Mouse (Mus musculus): ENCODE measurements around the gene Srebf1. TPM values are rescaled to one million over a fixed set of nuclear protein-coding genes. Genes with fewer than 3 reads are reported as not detected.

Gene Srebf1
- polyA plus RNA-seq, 1 experiment from 2014 or later, result 34.1 TPM

- H3K4me3 ChIP-seq (ENCODE audit: low read depth, low read length), result peak overlapping the region; percentile 66
- no peaks in the 10 kb centered on the region for H3K27me3 ChIP-seq (ENCODE audit: control insufficient read depth, insufficient read depth, low read depth, low read length)
- no peaks in the 10 kb centered on the region for H3K9me3 ChIP-seq (replicated peaks; ENCODE audit: control insufficient read depth, low read length, poor library complexity, severe bottlenecking)
- peak; percentile 62 for ATAC-seq
- H3K4me1 ChIP-seq (ENCODE audit: control insufficient read depth, insufficient read depth, low read length), result peaks cover 44% of the 10 kb centered on the region
- H3K27ac ChIP-seq (ENCODE audit: low read length), result peak overlapping the region; percentile 98
- peak overlapping the region; percentile 71 for H3K4me2 ChIP-seq (ENCODE audit: low read length)
- 1% methylated on average over 55 of the region's 71 CpGs for WGBS
- no peaks in the 10 kb centered on the region for H3K36me3 ChIP-seq (ENCODE audit: control insufficient read depth, insufficient read depth, low read length)
- H3K9ac ChIP-seq (ENCODE audit: low read depth, low read length), result peak overlapping the region; percentile 82
These were observed 46.0 kb downstream of the Srebf1 start for GRCm38 (mm10) chr11:60176182-60176974.

GRCm38 (mm10) chr11:60175371-60176181 lies 46.8 kb downstream of the Srebf1 start:
- peaks cover 40% of the 10 kb centered on the region for H3K4me1 ChIP-seq (ENCODE audit: control insufficient read depth, insufficient read depth, low read length)
- ATAC-seq, result peak; percentile 66
- no peaks in the 10 kb centered on the region for H3K9me3 ChIP-seq (replicated peaks; ENCODE audit: control insufficient read depth, low read length, poor library complexity, severe bottlenecking)
- H3K27ac ChIP-seq (ENCODE audit: low read length), result peak overlapping the region; percentile 98
- no peaks in the 10 kb centered on the region for H3K36me3 ChIP-seq (ENCODE audit: control insufficient read depth, insufficient read depth, low read length)
- WGBS, result under 1% methylated on average over 65 of the region's 66 CpGs
- H3K27me3 ChIP-seq (ENCODE audit: control insufficient read depth, insufficient read depth, low read depth, low read length), result no peaks in the 10 kb centered on the region
- H3K9ac ChIP-seq (ENCODE audit: low read depth, low read length), result peak overlapping the region; percentile 82
- H3K4me2 ChIP-seq (ENCODE audit: low read length), result peak overlapping the region; percentile 71
- H3K4me3 ChIP-seq (ENCODE audit: low read depth, low read length), result peak overlapping the region; percentile 66

- Histone ChIP-seq H3K27ac (ENCODE audit: low read length) (no peak overlapping the region), H3K4me1 (ENCODE audit: control insufficient read depth, insufficient read depth, low read length) (peaks cover 37% of the 10 kb centered on the region)
- 81% methylated on average over 10 of the region's 10 CpGs for WGBS
These were observed 48.7 kb downstream of the Srebf1 start for GRCm38 (mm10) chr11:60173606-60174184.

GRCm38 (mm10) chr11:60172074-60172473 lies 50.3 kb downstream of the Srebf1 start:
- Histone ChIP-seq H3K27me3 (ENCODE audit: control insufficient read depth, insufficient read depth, low read depth, low read length) (no peaks in the 10 kb centered on the region), H3K9me3 (replicated peaks; ENCODE audit: control insufficient read depth, low read length, poor library complexity, severe bottlenecking) (no peaks in the 10 kb centered on the region), H3K4me2 (ENCODE audit: low read length) (no peak overlapping the region), H3K4me3 (ENCODE audit: low read depth, low read length) (no peak overlapping the region), H3K36me3 (ENCODE audit: control insufficient read depth, insufficient read depth, low read length) (no peaks in the 10 kb centered on the region), H3K9ac (ENCODE audit: low read depth, low read length) (no peak overlapping the region), H3K27ac (ENCODE audit: low read length) (no peak overlapping the region), H3K4me1 (ENCODE audit: control insufficient read depth, insufficient read depth, low read length) (peaks cover 30% of the 10 kb centered on the region)
- 94% methylated on average over 3 of the region's 3 CpGs for WGBS
- no peak for ATAC-seq

More at GRCm38 (mm10) chr11:60173606-60174184, 48.7 kb downstream of the Srebf1 start:
- Histone ChIP-seq H3K4me3 (ENCODE audit: low read depth, low read length) (no peak overlapping the region), H3K9ac (ENCODE audit: low read depth, low read length) (no peak overlapping the region), H3K4me2 (ENCODE audit: low read length) (no peak overlapping the region), H3K27me3 (ENCODE audit: control insufficient read depth, insufficient read depth, low read depth, low read length) (no peaks in the 10 kb centered on the region), H3K36me3 (ENCODE audit: control insufficient read depth, insufficient read depth, low read length) (no peaks in the 10 kb centered on the region), H3K9me3 (replicated peaks; ENCODE audit: control insufficient read depth, low read length, poor library complexity, severe bottlenecking) (no peaks in the 10 kb centered on the region)
- ATAC-seq, result no peak

GRCm38 (mm10) chr11:60168780-60169179 lies 53.6 kb downstream of the Srebf1 start:
- ATAC-seq, result no peak
- H3K36me3 ChIP-seq (ENCODE audit: control insufficient read depth, insufficient read depth, low read length), result no peaks in the 10 kb centered on the region
- no peak overlapping the region for H3K4me2 ChIP-seq (ENCODE audit: low read length)
- H3K9me3 ChIP-seq (replicated peaks; ENCODE audit: control insufficient read depth, low read length, poor library complexity, severe bottlenecking), result no peaks in the 10 kb centered on the region
- H3K4me3 ChIP-seq (ENCODE audit: low read depth, low read length), result no peak overlapping the region
- H3K4me1 ChIP-seq (ENCODE audit: control insufficient read depth, insufficient read depth, low read length), result peaks cover 27% of the 10 kb centered on the region
- H3K27me3 ChIP-seq (ENCODE audit: control insufficient read depth, insufficient read depth, low read depth, low read length), result no peaks in the 10 kb centered on the region
- WGBS, result 12% methylated on average over 9 of the region's 9 CpGs
- peak overlapping the region; percentile 69 for H3K27ac ChIP-seq (ENCODE audit: low read length)
- peak overlapping the region; percentile 26 for H3K9ac ChIP-seq (ENCODE audit: low read depth, low read length)

- Histone ChIP-seq H3K9me3 (replicated peaks; ENCODE audit: control insufficient read depth, low read length, poor library complexity, severe bottlenecking) (no peaks in the 10 kb centered on the region), H3K4me1 (ENCODE audit: control insufficient read depth, insufficient read depth, low read length) (peaks cover 50% of the 10 kb centered on the region), H3K27ac (ENCODE audit: low read length) (no peak overlapping the region), H3K4me3 (ENCODE audit: low read depth, low read length) (no peak overlapping the region), H3K4me2 (ENCODE audit: low read length) (no peak overlapping the region), H3K9ac (ENCODE audit: low read depth, low read length) (no peak overlapping the region), H3K27me3 (ENCODE audit: control insufficient read depth, insufficient read depth, low read depth, low read length) (no peaks in the 10 kb centered on the region), H3K36me3 (ENCODE audit: control insufficient read depth, insufficient read depth, low read length) (no peaks in the 10 kb centered on the region)
- WGBS, result 48% methylated on average over 5 of the region's 5 CpGs
- no peak for ATAC-seq
These were observed 57.3 kb downstream of the Srebf1 start for GRCm38 (mm10) chr11:60165076-60165475.

GRCm38 (mm10) chr11:60164450-60164849 lies 57.9 kb downstream of the Srebf1 start:
- Histone ChIP-seq H3K36me3 (ENCODE audit: control insufficient read depth, insufficient read depth, low read length) (no peaks in the 10 kb centered on the region), H3K9ac (ENCODE audit: low read depth, low read length) (no peak overlapping the region), H3K27ac (ENCODE audit: low read length) (no peak overlapping the region), H3K4me2 (ENCODE audit: low read length) (no peak overlapping the region), H3K4me1 (ENCODE audit: control insufficient read depth, insufficient read depth, low read length) (peaks cover 55% of the 10 kb centered on the region), H3K9me3 (replicated peaks; ENCODE audit: control insufficient read depth, low read length, poor library complexity, severe bottlenecking) (no peaks in the 10 kb centered on the region), H3K4me3 (ENCODE audit: low read depth, low read length) (no peak overlapping the region), H3K27me3 (ENCODE audit: control insufficient read depth, insufficient read depth, low read depth, low read length) (no peaks in the 10 kb centered on the region)
- WGBS, result 83% methylated on average over 6 of the region's 6 CpGs
- ATAC-seq, result no peak

- Histone ChIP-seq H3K9me3 (replicated peaks; ENCODE audit: control insufficient read depth, low read length, poor library complexity, severe bottlenecking) (no peaks in the 10 kb centered on the region), H3K36me3 (ENCODE audit: control insufficient read depth, insufficient read depth, low read length) (no peaks in the 10 kb centered on the region), H3K4me2 (ENCODE audit: low read length) (no peak overlapping the region), H3K9ac (ENCODE audit: low read depth, low read length) (no peak overlapping the region), H3K27me3 (ENCODE audit: control insufficient read depth, insufficient read depth, low read depth, low read length) (no peaks in the 10 kb centered on the region), H3K4me1 (ENCODE audit: control insufficient read depth, insufficient read depth, low read length) (peaks cover 49% of the 10 kb centered on the region), H3K27ac (ENCODE audit: low read length) (no peak overlapping the region), H3K4me3 (ENCODE audit: low read depth, low read length) (no peak overlapping the region)
- no peak for ATAC-seq
- 97% methylated on average over 4 of the region's 4 CpGs for WGBS
These were observed 59.0 kb downstream of the Srebf1 start for GRCm38 (mm10) chr11:60163362-60163761.
